Mouse (Mus musculus) G1E (cell line): Measurements from ENCODE around the gene Abhd15.

Experiments used
- CTCF ChIP-seq: IDR thresholded peaks from 2 replicates; pipeline ENCODE4 v1.5.1; 2012; ENCODE audit warnings: low read depth, low read length, inconsistent platforms, mixed read lengths
- POLR2AphosphoS5 ChIP-seq: IDR thresholded peaks from 2 replicates; pipeline ENCODE4 v1.6.1; 2012; ENCODE audit warnings: low read depth, low read length, inconsistent platforms; ENCODE audit not compliant: insufficient replicate concordance

- TF ChIP-seq CTCF: no peak
- TF ChIP-seq POLR2AphosphoS5: no peak
These were observed 11.4 kb upstream of the Abhd15 start for GRCm38 (mm10) chr11:77503511-77503910.
